Mouse (Mus musculus): ENCODE measurements at regions not wholly inside any gene's neighbourhood (a gene's known extent, or its start where the extent isn't known, plus 50 kb on each side); places are given as distances from the start of the nearest gene placed in this dataset.

DNA sequence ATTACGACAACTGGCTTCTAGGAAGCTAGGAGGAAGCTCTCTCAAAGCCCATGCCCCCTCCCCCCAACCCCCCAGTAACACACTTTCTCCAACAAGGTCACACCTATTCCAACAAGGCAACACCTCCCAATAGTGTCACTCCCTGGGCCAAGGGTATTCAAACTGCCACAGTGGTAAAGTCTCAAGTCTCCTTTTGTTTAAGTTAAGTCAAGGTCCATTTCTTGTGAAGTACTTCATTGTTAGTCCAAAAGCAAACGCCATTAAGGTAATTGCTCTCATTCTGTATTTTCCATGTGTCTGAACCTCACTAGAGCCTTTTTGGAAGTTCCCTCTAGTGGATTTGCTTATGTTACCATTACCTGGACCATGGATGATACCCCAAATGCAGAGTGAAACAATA, 116.2 kb upstream of the Ubash3b start:
- H3K4me1 ChIP-seq (replicated peaks; ENCODE audit: control insufficient read depth, insufficient read depth, low read length): no peaks in the 10 kb centered on the region
- no peak for DNase-seq
- 94% methylated on average over 2 of the region's 2 CpGs for WGBS
- no peaks in the 10 kb centered on the region; the same call in 1 of the 2 replicates for H3K27me3 ChIP-seq (ENCODE audit: control insufficient read depth, insufficient read depth, low read length)
- H3K27ac ChIP-seq (ENCODE audit: control insufficient read depth, insufficient read depth, low read length): no peak overlapping the region
- TF ChIP-seq CTCF (IDR thresholded peaks at IDR 0.05; ENCODE audit: borderline replicate concordance, control insufficient read depth, extremely low read depth, insufficient read depth, low read length, poor library complexity) (no peak), POLR2A (IDR thresholded peaks at IDR 0.05; ENCODE audit: control insufficient read depth, extremely low read depth, insufficient read depth, low read length, poor library complexity) (no peak)
- no peaks in the 10 kb centered on the region for H3K36me3 ChIP-seq (ENCODE audit: control insufficient read depth, insufficient read depth, low read length)
- no peak overlapping the region for H3K4me3 ChIP-seq (ENCODE audit: control insufficient read depth, insufficient read depth, low read length)

DNA sequence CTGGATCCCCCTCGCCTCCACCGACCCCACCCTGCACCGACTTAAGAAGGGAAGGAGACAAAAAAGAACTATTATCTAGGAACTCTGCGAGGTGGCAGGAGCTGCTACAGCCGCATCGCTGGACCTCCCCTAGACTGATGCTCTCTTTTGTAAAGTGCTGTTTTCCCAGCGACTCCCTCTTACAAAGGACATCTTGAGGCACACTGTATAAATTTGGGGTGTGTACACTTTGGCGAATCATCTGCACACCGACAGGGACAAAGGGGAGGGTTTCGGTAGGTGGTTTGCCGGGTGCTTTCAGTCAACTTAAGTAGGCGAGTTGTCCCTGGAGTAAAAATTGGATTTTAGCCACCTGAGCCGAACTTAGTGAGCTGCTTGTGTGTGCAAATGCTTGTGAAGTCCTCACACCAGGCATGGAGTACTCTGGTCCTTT, 112.4 kb upstream of the Ubash3b start:
- H3K27me3 ChIP-seq (ENCODE audit: control insufficient read depth, insufficient read depth, low read length): no peaks in the 10 kb centered on the region; the same call in 1 of the 2 replicates
- no peak overlapping the region for H3K27ac ChIP-seq (ENCODE audit: control insufficient read depth, insufficient read depth, low read length)
- H3K36me3 ChIP-seq (ENCODE audit: control insufficient read depth, insufficient read depth, low read length): no peaks in the 10 kb centered on the region
- TF ChIP-seq CTCF (IDR thresholded peaks at IDR 0.05; ENCODE audit: borderline replicate concordance, control insufficient read depth, extremely low read depth, insufficient read depth, low read length, poor library complexity): no peak
- no peak for TF ChIP-seq POLR2A (IDR thresholded peaks at IDR 0.05; ENCODE audit: control insufficient read depth, extremely low read depth, insufficient read depth, low read length, poor library complexity)
- no peaks in the 10 kb centered on the region for H3K4me1 ChIP-seq (replicated peaks; ENCODE audit: control insufficient read depth, insufficient read depth, low read length)
- DNase-seq: no peak
- no peak overlapping the region for H3K4me3 ChIP-seq (ENCODE audit: control insufficient read depth, insufficient read depth, low read length)
- 24% methylated on average over 13 of the region's 13 CpGs for WGBS

DNA sequence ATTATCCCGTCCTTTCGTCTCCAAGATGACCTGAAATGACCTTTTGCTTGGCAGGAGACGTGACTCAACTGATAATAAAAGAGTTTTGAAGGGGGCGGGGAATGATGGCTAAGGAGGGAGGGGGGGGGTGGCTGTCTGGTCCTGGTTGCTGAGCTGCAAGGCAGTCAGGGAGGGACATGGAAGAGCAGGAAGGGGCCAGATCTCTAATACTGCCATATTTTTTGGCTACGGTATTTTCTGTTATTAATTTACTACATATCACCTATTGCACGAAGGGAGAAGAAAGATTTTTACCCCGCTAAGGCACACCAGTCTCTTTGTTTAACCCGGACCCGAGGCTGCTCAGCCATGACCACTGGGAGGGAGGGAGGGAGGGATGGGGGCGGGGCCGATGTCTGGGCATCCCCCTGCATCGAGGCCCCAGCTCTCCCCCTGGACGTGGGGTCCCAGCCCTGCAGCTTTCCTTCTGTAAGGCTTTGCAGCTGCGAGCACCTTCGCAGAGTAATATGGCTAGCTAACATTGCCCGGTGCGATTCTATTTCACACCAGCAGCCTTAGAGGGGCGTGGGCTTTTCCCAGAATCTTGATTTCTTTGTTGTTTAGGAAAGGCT, 111.8 kb upstream of the Ubash3b start:
- Histone ChIP-seq H3K4me3 (ENCODE audit: control insufficient read depth, insufficient read depth, low read length) (no peak overlapping the region), H3K27me3 (ENCODE audit: control insufficient read depth, insufficient read depth, low read length) (no peaks in the 10 kb centered on the region; the same call in 1 of the 2 replicates), H3K4me1 (replicated peaks; ENCODE audit: control insufficient read depth, insufficient read depth, low read length) (no peaks in the 10 kb centered on the region), H3K36me3 (ENCODE audit: control insufficient read depth, insufficient read depth, low read length) (no peaks in the 10 kb centered on the region), H3K27ac (ENCODE audit: control insufficient read depth, insufficient read depth, low read length) (no peak overlapping the region)
- 4% methylated on average over 18 of the region's 18 CpGs for WGBS
- no peak for DNase-seq
- no peak for TF ChIP-seq POLR2A (IDR thresholded peaks at IDR 0.05; ENCODE audit: control insufficient read depth, extremely low read depth, insufficient read depth, low read length, poor library complexity)
- TF ChIP-seq CTCF (IDR thresholded peaks at IDR 0.05; ENCODE audit: borderline replicate concordance, control insufficient read depth, extremely low read depth, insufficient read depth, low read length, poor library complexity): no peak

DNA sequence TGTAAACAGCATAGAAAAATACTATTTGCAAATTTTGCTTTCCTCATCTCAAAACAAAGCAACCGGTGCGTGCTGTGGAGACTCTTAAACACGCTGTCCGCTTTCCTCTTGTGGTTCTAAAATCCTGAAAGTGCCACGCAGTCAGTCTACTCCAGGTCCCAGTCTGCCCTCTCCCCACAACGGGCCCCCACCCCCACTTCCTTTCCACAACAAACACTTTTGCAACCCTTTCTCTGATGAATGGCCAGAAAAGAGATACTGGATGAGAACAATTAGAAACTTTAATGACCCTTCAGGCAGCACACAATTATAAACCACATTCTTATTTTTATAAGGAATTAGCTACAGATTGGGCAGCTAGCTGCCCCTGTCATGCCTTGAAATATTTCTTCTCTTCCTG, 111.1 kb upstream of the Ubash3b start:
- Histone ChIP-seq H3K27me3 (ENCODE audit: control insufficient read depth, insufficient read depth, low read length) (no peaks in the 10 kb centered on the region; the same call in 1 of the 2 replicates), H3K27ac (ENCODE audit: control insufficient read depth, insufficient read depth, low read length) (no peak overlapping the region), H3K36me3 (ENCODE audit: control insufficient read depth, insufficient read depth, low read length) (no peaks in the 10 kb centered on the region), H3K4me3 (ENCODE audit: control insufficient read depth, insufficient read depth, low read length) (no peak overlapping the region), H3K4me1 (replicated peaks; ENCODE audit: control insufficient read depth, insufficient read depth, low read length) (no peaks in the 10 kb centered on the region)
- TF ChIP-seq CTCF (IDR thresholded peaks at IDR 0.05; ENCODE audit: borderline replicate concordance, control insufficient read depth, extremely low read depth, insufficient read depth, low read length, poor library complexity) (no peak), POLR2A (IDR thresholded peaks at IDR 0.05; ENCODE audit: control insufficient read depth, extremely low read depth, insufficient read depth, low read length, poor library complexity) (no peak)
- DNase-seq: no peak
- 12% methylated on average over 6 of the region's 6 CpGs for WGBS

DNA sequence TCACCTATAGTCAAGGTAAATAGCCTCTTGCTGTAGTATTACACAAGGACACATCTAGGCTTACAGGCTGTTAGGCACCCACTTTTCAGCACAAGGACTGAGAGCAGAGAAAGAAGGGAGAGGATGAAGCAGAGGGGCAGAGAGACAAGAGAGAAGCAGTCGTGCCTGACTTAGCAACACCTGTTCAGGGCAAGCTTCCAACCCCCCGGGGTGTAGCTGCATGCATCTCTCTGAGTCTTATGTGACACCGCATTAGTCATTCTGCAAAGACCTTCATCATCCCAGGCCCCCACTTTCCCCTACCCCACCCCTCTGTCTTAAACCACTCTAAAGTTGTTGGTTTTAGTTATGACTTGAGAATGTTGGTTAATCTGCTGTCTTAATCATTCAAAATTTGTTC, 106.6 kb upstream of the Ubash3b start:
- no peak for TF ChIP-seq CTCF (IDR thresholded peaks at IDR 0.05; ENCODE audit: borderline replicate concordance, control insufficient read depth, extremely low read depth, insufficient read depth, low read length, poor library complexity)
- no peak for TF ChIP-seq POLR2A (IDR thresholded peaks at IDR 0.05; ENCODE audit: control insufficient read depth, extremely low read depth, insufficient read depth, low read length, poor library complexity)
- Histone ChIP-seq H3K4me1 (replicated peaks; ENCODE audit: control insufficient read depth, insufficient read depth, low read length) (no peaks in the 10 kb centered on the region), H3K36me3 (ENCODE audit: control insufficient read depth, insufficient read depth, low read length) (no peaks in the 10 kb centered on the region), H3K4me3 (ENCODE audit: control insufficient read depth, insufficient read depth, low read length) (no peak overlapping the region), H3K27ac (ENCODE audit: control insufficient read depth, insufficient read depth, low read length) (no peak overlapping the region), H3K27me3 (ENCODE audit: control insufficient read depth, insufficient read depth, low read length) (no peaks in the 10 kb centered on the region)
- DNase-seq: no peak
- WGBS: 61% methylated on average over 3 of the region's 3 CpGs

DNA sequence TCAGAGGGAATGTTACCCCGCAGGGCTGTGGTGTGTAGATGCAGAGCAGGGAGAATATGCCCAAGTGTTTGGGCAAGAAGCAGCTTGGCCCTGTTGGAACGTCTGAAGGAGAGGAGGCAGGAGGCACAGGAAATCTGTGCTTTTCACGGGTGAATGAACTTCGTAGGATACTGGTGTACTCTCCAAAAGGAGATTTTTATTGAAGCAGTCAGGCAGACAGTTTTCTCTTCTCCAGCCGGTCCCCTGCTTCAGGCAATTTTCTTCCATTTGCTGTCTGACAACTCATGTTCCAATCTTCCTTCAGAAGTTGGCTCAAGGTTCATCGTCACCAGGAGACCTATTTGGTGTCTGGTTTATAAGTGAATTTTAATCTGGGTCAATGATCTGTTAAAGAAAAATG, 103.0 kb upstream of the Ubash3b start:
- DNase-seq: no peak
- H3K27ac ChIP-seq (ENCODE audit: control insufficient read depth, insufficient read depth, low read length): no peak overlapping the region
- H3K27me3 ChIP-seq (ENCODE audit: control insufficient read depth, insufficient read depth, low read length): no peaks in the 10 kb centered on the region
- TF ChIP-seq CTCF (IDR thresholded peaks at IDR 0.05; ENCODE audit: borderline replicate concordance, control insufficient read depth, extremely low read depth, insufficient read depth, low read length, poor library complexity): no peak
- no peaks in the 10 kb centered on the region for H3K4me1 ChIP-seq (replicated peaks; ENCODE audit: control insufficient read depth, insufficient read depth, low read length)
- WGBS: 78% methylated on average over 6 of the region's 6 CpGs
- H3K36me3 ChIP-seq (ENCODE audit: control insufficient read depth, insufficient read depth, low read length): no peaks in the 10 kb centered on the region
- no peak overlapping the region for H3K4me3 ChIP-seq (ENCODE audit: control insufficient read depth, insufficient read depth, low read length)

DNA sequence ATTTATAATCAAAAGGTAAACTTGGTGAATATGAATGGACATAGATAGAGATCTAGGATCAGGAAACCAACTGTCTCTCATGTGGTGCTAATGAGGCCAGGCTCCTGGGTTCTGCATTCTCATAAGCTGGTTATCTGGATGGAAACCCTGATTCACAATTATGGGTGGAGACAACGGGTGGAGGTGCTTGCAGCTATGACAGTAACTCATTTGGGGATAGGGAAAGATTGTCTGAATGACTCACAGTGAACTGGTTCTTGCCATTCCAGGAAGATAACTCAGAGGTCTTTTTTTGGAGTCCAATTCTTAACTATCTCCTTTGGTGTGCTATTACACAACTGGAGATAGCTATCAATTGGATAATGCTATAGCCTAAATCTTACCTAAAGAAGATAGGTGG, 95.7 kb upstream of the Ubash3b start:
- no peak for DNase-seq
- no peaks in the 10 kb centered on the region for H3K36me3 ChIP-seq (ENCODE audit: control insufficient read depth, insufficient read depth, low read length)
- H3K27me3 ChIP-seq (ENCODE audit: control insufficient read depth, insufficient read depth, low read length): no peaks in the 10 kb centered on the region
- no peak for TF ChIP-seq POLR2A (IDR thresholded peaks at IDR 0.05; ENCODE audit: control insufficient read depth, extremely low read depth, insufficient read depth, low read length, poor library complexity)
- no peak for TF ChIP-seq CTCF (IDR thresholded peaks at IDR 0.05; ENCODE audit: borderline replicate concordance, control insufficient read depth, extremely low read depth, insufficient read depth, low read length, poor library complexity)
- no peak overlapping the region for H3K27ac ChIP-seq (ENCODE audit: control insufficient read depth, insufficient read depth, low read length)
- H3K4me3 ChIP-seq (ENCODE audit: control insufficient read depth, insufficient read depth, low read length): no peak overlapping the region
- no peaks in the 10 kb centered on the region for H3K4me1 ChIP-seq (replicated peaks; ENCODE audit: control insufficient read depth, insufficient read depth, low read length)
- WGBS: 79% methylated on average over 1 of the region's 1 CpGs
